Mouse (Mus musculus) right cerebral cortex, adult 18-20 months (tissue): Measurements from ENCODE around the gene Tmtc2.
A peak's percentile ranks its signal among the peaks of the same experiment; 100 is the strongest.

Source experiments
- DNase-seq: peaks from one replicate; pipeline ENCODE4 v3.0.0; 2022; ENCODE audit warnings: mixed read lengths

The Tmtc2 gene

GRCm38 (mm10) chr10:105402481-105402779 is 171.8 kb downstream of the Tmtc2 start:
- no peak for DNase-seq

GRCm38 (mm10) chr10:105401754-105402480 is 172.3 kb downstream of the Tmtc2 start:
- no peak for DNase-seq

GRCm38 (mm10) chr10:105399316-105399715 is 174.9 kb downstream of the Tmtc2 start:
- DNase-seq, result peak; percentile 8

- no peak for DNase-seq
These were observed 190.2 kb downstream of the Tmtc2 start for GRCm38 (mm10) chr10:105384065-105384464.

- no peak for DNase-seq
These were observed 192.5 kb downstream of the Tmtc2 start for GRCm38 (mm10) chr10:105381705-105382104.

- DNase-seq, result no peak
These were observed 193.0 kb downstream of the Tmtc2 start for GRCm38 (mm10) chr10:105381202-105381601.

- no peak for DNase-seq
These were observed 193.7 kb downstream of the Tmtc2 start for GRCm38 (mm10) chr10:105380584-105380983.

- DNase-seq, result no peak
These were observed 196.5 kb downstream of the Tmtc2 start for GRCm38 (mm10) chr10:105377711-105378110.

GRCm38 (mm10) chr10:105373265-105373664 is 201.0 kb downstream of the Tmtc2 start:
- DNase-seq, result no peak

GRCm38 (mm10) chr10:105368242-105368641 is 206.0 kb downstream of the Tmtc2 start:
- DNase-seq, result no peak

- DNase-seq, result no peak
These were observed 209.8 kb downstream of the Tmtc2 start for GRCm38 (mm10) chr10:105364480-105364879.

- no peak for DNase-seq
These were observed 223.9 kb downstream of the Tmtc2 start for GRCm38 (mm10) chr10:105350301-105350700.

- no peak for DNase-seq
These were observed 228.3 kb downstream of the Tmtc2 start for GRCm38 (mm10) chr10:105345920-105346319.

- no peak for DNase-seq
These were observed 241.4 kb downstream of the Tmtc2 start for GRCm38 (mm10) chr10:105332856-105333255.

- no peak for DNase-seq
These were observed 243.9 kb downstream of the Tmtc2 start for GRCm38 (mm10) chr10:105330327-105330726.

GRCm38 (mm10) chr10:105323646-105324192 is 250.5 kb downstream of the Tmtc2 start:
- DNase-seq, result no peak

- no peak for DNase-seq
These were observed 254.8 kb downstream of the Tmtc2 start for GRCm38 (mm10) chr10:105319299-105320057.

- DNase-seq, result no peak
These were observed 255.4 kb downstream of the Tmtc2 start for GRCm38 (mm10) chr10:105318869-105319268.

- no peak for DNase-seq
These were observed 261.3 kb downstream of the Tmtc2 start for GRCm38 (mm10) chr10:105312986-105313385.

- no peak for DNase-seq
These were observed 276.7 kb downstream of the Tmtc2 start for GRCm38 (mm10) chr10:105297560-105297959.

- peak; percentile 28 for DNase-seq
These were observed 281.3 kb downstream of the Tmtc2 start for GRCm38 (mm10) chr10:105292961-105293360.

GRCm38 (mm10) chr10:105288472-105288871 is 285.8 kb downstream of the Tmtc2 start:
- DNase-seq, result peak; percentile 18

- DNase-seq, result no peak
These were observed 286.7 kb downstream of the Tmtc2 start for GRCm38 (mm10) chr10:105287575-105287974.

- no peak for DNase-seq
These were observed 287.2 kb downstream of the Tmtc2 start for GRCm38 (mm10) chr10:105287064-105287463.
